Mouse (Mus musculus): Measurements from ENCODE around the gene Rwdd3. TPM values are rescaled to one million over a fixed set of nuclear protein-coding genes. Genes with fewer than 3 reads are reported as not detected.

Rwdd3 gene
- polyA plus RNA-seq, 1 experiment from 2014 or later = 5.1 TPM

DNA sequence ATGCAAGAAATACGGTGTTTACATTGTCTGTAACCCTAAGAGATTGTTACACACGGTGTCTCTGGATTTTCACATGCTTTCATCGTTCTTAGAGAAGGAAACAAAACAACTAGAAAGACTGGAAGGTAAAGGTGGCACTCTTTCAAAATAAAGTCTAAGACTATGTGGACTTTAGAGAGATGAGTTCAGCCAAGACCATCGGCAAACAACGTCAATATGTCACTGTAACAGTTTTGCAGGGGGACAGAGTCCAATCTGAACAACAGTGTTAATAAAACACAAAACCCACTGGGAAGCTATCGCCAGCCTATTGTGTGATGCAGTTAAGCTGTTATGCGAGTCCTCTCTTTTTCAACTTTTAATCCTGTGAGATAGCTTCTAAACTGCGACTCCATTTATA, 2.9 kb downstream of the Rwdd3 start:
- Histone ChIP-seq H3K36me3 (ENCODE audit: control insufficient read depth, insufficient read depth, low read length) (0 out of 2 replicates have a peak, but pooled peaks cover 2% of the 10 kb centered on the region), H3K4me2 (ENCODE audit: low read depth, low read length) (no peak overlapping the region), H3K27ac (ENCODE audit: low read length) (no peak overlapping the region), H3K27me3 (ENCODE audit: control insufficient read depth, insufficient read depth, low read depth, low read length) (no peaks in the 10 kb centered on the region), H3K4me1 (replicated peaks; ENCODE audit: control insufficient read depth, insufficient read depth, low read length) (no peaks in the 10 kb centered on the region), H3K9me3 (ENCODE audit: control insufficient read depth, low read length) (peaks cover 2% of the 10 kb centered on the region; the same call in 1 of the 2 replicates), H3K4me3 (ENCODE audit: low read length) (no peak overlapping the region), H3K9ac (ENCODE audit: low read length) (no peak overlapping the region)
- no peak for ATAC-seq (ENCODE audit: low read depth)
- WGBS = 77% methylated on average over 8 of the region's 8 CpGs

DNA sequence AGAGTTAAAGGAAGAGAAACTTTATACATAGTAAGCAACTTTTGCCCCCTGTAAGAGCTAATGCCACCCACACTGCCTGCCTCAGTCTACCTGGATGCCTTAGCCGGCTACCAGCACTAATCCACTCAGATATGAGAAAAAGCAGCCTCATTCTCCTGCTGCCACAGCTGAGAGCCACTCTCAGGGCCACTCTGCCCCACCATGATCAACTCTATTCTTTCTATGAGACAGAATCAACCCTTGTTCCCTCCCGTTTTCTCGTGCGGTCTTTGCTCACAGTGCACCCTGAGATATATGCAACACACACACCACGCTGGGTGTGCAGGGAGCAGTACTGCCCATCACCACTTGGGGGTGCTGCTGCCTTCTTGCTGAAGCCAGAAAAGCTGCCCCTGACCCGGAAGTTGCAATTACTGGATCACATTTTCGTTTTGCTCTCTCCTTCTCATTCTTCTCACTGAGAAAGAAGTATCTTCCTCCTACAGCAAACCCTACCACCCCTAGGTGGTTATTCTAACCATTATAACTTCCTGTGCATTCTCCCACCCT, 8.2 kb downstream of the Rwdd3 start:
- WGBS = 42% methylated on average over 7 of the region's 7 CpGs
- Histone ChIP-seq H3K36me3 (ENCODE audit: control insufficient read depth, insufficient read depth, low read length) (0 out of 2 replicates have a peak, but pooled peaks cover 2% of the 10 kb centered on the region), H3K4me1 (replicated peaks; ENCODE audit: control insufficient read depth, insufficient read depth, low read length) (no peaks in the 10 kb centered on the region; the same call in 1 of the 2 replicates), H3K9ac (ENCODE audit: low read length) (no peak overlapping the region), H3K27ac (ENCODE audit: low read length) (no peak overlapping the region), H3K9me3 (ENCODE audit: control insufficient read depth, low read length) (peaks cover 2% of the 10 kb centered on the region; the same call in 1 of the 2 replicates), H3K4me3 (ENCODE audit: low read length) (no peak overlapping the region), H3K4me2 (ENCODE audit: low read depth, low read length) (no peak overlapping the region), H3K27me3 (ENCODE audit: control insufficient read depth, insufficient read depth, low read depth, low read length) (no peaks in the 10 kb centered on the region)
- ATAC-seq (ENCODE audit: low read depth) = no peak

DNA sequence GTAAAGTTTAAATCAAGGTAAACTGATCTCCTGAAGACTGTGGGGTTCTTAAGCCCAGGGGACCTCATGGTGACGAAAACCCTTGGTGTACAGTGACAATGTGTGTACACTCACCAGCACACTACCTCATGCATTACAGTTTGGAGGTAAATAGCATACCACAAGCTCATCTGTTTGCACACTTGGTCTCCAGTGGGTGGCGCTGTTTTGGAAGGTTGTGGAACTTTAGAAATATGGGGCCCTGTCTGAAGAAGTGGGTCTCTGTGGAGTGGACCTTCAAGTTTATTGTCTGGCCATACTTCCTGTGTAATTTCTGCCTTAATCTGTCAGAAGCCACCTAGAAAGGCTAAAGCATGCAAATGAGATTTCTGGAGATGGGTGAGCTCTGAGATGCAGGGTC, 9.8 kb downstream of the Rwdd3 start:
- Histone ChIP-seq H3K4me2 (ENCODE audit: low read depth, low read length) (no peak overlapping the region), H3K27me3 (ENCODE audit: control insufficient read depth, insufficient read depth, low read depth, low read length) (no peaks in the 10 kb centered on the region), H3K9ac (ENCODE audit: low read length) (no peak overlapping the region), H3K4me1 (replicated peaks; ENCODE audit: control insufficient read depth, insufficient read depth, low read length) (no peaks in the 10 kb centered on the region; the same call in 1 of the 2 replicates), H3K4me3 (ENCODE audit: low read length) (no peak overlapping the region), H3K9me3 (ENCODE audit: control insufficient read depth, low read length) (peaks cover 1% of the 10 kb centered on the region; the same call in 1 of the 2 replicates), H3K36me3 (ENCODE audit: control insufficient read depth, insufficient read depth, low read length) (0 out of 2 replicates have a peak, but pooled peaks cover 1% of the 10 kb centered on the region), H3K27ac (ENCODE audit: low read length) (no peak overlapping the region)
- ATAC-seq (ENCODE audit: low read depth) = no peak
- WGBS = 46% methylated on average over 2 of the region's 2 CpGs

DNA sequence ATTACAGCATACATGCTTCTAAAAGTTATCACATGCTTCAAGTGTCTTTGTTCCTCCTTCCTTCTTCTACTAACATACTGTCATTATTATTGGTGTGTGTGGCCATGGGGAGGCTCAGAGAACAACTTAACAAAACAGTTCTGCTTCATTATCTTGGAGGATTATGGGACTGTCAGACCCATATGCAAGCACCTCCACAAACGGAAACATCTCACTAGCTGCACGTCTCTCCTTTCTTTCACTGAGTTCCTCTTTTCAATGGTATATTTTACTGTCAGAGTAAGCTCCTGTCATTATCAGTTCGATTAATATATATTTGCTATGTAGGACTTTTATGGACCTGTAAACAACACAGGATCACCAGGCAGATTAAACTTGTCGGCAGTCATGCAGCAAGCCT, 11.1 kb downstream of the Rwdd3 start:
- H3K9ac ChIP-seq (ENCODE audit: low read length) = no peak overlapping the region
- ATAC-seq (ENCODE audit: low read depth) = no peak
- no peak overlapping the region for H3K4me3 ChIP-seq (ENCODE audit: low read length)
- no peaks in the 10 kb centered on the region for H3K27me3 ChIP-seq (ENCODE audit: control insufficient read depth, insufficient read depth, low read depth, low read length)
- 30% methylated on average over 4 of the region's 4 CpGs for WGBS
- H3K27ac ChIP-seq (ENCODE audit: low read length) = no peak overlapping the region
- H3K4me1 ChIP-seq (replicated peaks; ENCODE audit: control insufficient read depth, insufficient read depth, low read length) = no peaks in the 10 kb centered on the region; the same call in 1 of the 2 replicates
- H3K4me2 ChIP-seq (ENCODE audit: low read depth, low read length) = no peak overlapping the region
- H3K9me3 ChIP-seq (ENCODE audit: control insufficient read depth, low read length) = no peaks in the 10 kb centered on the region
- H3K36me3 ChIP-seq (ENCODE audit: control insufficient read depth, insufficient read depth, low read length) = no peaks in the 10 kb centered on the region

DNA sequence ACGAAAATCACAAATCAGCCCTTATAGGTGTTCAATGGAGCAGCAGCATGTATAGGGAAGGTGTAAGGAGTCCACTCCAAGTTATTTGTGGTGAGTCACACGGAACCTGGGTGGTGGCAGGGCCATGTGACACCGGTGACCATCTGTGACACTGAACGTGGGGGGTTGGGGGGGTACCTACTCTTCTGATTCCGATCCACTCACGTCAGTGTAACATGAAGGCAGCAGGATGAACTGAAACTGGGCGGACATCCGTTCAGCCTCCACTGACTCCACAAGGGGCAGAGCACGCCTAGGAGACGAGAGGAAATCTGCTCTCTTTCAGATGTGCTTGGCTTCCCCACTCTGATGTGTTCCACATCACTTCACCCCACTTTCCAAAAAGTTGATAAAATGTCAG, 11.9 kb downstream of the Rwdd3 start:
- WGBS = 60% methylated on average over 10 of the region's 10 CpGs
- Histone ChIP-seq H3K27ac (ENCODE audit: low read length) (no peak overlapping the region), H3K27me3 (ENCODE audit: control insufficient read depth, insufficient read depth, low read depth, low read length) (no peaks in the 10 kb centered on the region), H3K4me2 (ENCODE audit: low read depth, low read length) (no peak overlapping the region), H3K4me1 (replicated peaks; ENCODE audit: control insufficient read depth, insufficient read depth, low read length) (no peaks in the 10 kb centered on the region; the same call in 1 of the 2 replicates), H3K9me3 (ENCODE audit: control insufficient read depth, low read length) (no peaks in the 10 kb centered on the region), H3K9ac (ENCODE audit: low read length) (no peak overlapping the region), H3K4me3 (ENCODE audit: low read length) (no peak overlapping the region), H3K36me3 (ENCODE audit: control insufficient read depth, insufficient read depth, low read length) (no peaks in the 10 kb centered on the region)
- ATAC-seq (ENCODE audit: low read depth) = no peak

DNA sequence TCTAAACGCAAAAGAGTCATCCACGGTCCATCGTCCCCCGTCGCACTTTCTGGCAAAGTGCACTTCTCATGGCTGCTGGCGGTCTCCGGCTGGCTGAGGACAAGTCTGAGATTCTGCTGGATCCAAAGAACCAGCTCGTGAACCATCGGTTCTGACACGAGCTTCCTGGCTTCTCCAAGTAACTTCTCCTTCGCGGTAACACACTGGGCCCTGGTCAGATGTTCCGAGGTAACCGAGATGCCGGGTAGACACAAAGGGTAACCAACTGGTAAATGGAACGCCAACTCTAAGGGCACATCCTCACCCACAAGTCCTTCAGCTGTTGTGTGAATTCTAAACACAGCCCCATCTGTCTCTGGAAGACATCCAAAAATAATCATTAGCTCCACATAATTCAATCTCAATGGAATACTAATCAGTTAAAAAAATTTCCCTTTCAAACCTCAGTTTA, 12.6 kb downstream of the Rwdd3 start:
- no peak overlapping the region for H3K4me2 ChIP-seq (ENCODE audit: low read depth, low read length)
- no peaks in the 10 kb centered on the region for H3K27me3 ChIP-seq (ENCODE audit: control insufficient read depth, insufficient read depth, low read depth, low read length)
- no peaks in the 10 kb centered on the region for H3K36me3 ChIP-seq (ENCODE audit: control insufficient read depth, insufficient read depth, low read length)
- 72% methylated on average over 16 of the region's 16 CpGs for WGBS
- H3K27ac ChIP-seq (ENCODE audit: low read length) = no peak overlapping the region
- no peak overlapping the region for H3K4me3 ChIP-seq (ENCODE audit: low read length)
- no peaks in the 10 kb centered on the region for H3K9me3 ChIP-seq (ENCODE audit: control insufficient read depth, low read length)
- H3K9ac ChIP-seq (ENCODE audit: low read length) = no peak overlapping the region
- no peaks in the 10 kb centered on the region; the same call in 1 of the 2 replicates for H3K4me1 ChIP-seq (replicated peaks; ENCODE audit: control insufficient read depth, insufficient read depth, low read length)
- ATAC-seq (ENCODE audit: low read depth) = no peak

DNA sequence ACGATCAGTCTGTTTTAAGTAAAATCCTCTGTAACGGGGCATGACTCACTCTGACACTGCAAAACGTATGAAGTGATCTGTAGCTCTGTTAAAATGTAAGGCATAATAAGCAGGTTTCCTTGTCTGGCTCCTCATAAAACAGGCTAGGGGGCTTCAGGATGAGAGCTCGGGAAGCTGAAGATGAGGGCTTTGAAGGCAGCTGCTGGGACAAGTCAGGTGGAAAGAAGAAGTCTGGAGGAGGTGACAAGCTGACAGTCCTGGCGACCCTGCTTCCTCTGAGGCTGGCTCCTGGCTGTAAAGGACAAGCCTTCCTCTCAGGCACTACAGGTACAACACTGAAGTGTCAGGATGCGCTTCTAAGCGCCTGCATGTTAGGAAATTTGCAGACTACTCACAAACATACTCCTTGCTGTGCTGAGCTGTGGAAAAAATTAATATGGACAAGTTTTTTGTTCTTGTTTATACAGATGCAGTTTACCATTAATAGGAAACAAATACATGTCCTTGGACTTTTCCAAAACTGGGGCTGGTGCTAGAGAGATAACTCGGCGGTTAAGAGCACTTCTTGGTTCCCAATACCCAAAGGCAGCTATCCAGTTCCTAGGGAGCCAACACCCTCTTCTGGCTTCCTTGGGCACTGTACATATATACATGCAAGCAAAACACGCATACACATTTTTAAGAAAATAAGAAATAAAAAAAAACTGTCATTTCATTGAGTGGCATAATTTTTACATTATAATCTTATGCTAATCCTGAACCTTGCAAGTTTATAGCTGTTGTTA, 13.8 kb downstream of the Rwdd3 start:
- H3K27me3 ChIP-seq (ENCODE audit: control insufficient read depth, insufficient read depth, low read depth, low read length) = no peaks in the 10 kb centered on the region
- H3K9ac ChIP-seq (ENCODE audit: low read length) = no peak overlapping the region
- H3K4me2 ChIP-seq (ENCODE audit: low read depth, low read length) = no peak overlapping the region
- no peak overlapping the region for H3K27ac ChIP-seq (ENCODE audit: low read length)
- WGBS = 77% methylated on average over 10 of the region's 10 CpGs
- no peaks in the 10 kb centered on the region for H3K9me3 ChIP-seq (ENCODE audit: control insufficient read depth, low read length)
- no peaks in the 10 kb centered on the region; the same call in 1 of the 2 replicates for H3K4me1 ChIP-seq (replicated peaks; ENCODE audit: control insufficient read depth, insufficient read depth, low read length)
- no peak overlapping the region for H3K4me3 ChIP-seq (ENCODE audit: low read length)
- no peaks in the 10 kb centered on the region for H3K36me3 ChIP-seq (ENCODE audit: control insufficient read depth, insufficient read depth, low read length)
- no peak for ATAC-seq (ENCODE audit: low read depth)

DNA sequence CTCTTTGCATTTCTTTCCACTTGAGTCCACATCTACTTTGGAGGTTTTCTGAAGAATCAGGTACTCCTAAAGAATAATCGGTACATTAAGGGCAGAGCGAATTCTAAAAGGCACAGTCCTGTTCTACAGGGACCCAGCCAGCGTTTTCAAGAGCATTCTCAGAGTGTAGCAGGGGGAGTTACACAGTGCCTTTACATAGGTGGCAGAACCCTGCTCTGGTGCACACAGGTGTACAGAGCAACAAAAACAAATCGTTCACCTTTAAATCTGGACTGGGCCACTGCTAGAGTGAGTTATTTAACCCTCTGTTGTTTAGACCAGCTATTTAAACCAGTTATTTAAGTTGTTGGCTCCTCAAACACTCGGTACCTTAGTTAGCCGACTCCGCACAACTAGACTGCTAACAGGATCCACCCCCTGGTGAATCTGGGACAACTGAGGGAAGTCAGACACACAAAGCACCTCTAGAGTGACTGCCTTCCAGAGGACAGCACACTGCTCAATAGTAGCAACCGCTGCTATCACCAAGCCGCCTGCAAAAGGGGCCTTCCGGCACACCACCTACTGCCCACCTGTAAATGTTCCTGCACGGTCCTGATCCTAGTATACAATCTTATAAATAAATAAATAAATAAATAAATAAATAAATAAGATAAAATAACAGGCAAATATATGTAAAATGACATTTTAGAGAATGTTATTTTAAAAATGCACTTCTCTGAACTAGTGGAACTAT, 14.9 kb downstream of the Rwdd3 start:
- H3K9ac ChIP-seq (ENCODE audit: low read length) = no peak overlapping the region
- no peaks in the 10 kb centered on the region for H3K27me3 ChIP-seq (ENCODE audit: control insufficient read depth, insufficient read depth, low read depth, low read length)
- H3K4me1 ChIP-seq (replicated peaks; ENCODE audit: control insufficient read depth, insufficient read depth, low read length) = no peaks in the 10 kb centered on the region; the same call in 1 of the 2 replicates
- no peaks in the 10 kb centered on the region for H3K9me3 ChIP-seq (ENCODE audit: control insufficient read depth, low read length)
- no peaks in the 10 kb centered on the region for H3K36me3 ChIP-seq (ENCODE audit: control insufficient read depth, insufficient read depth, low read length)
- no peak overlapping the region for H3K4me2 ChIP-seq (ENCODE audit: low read depth, low read length)
- 70% methylated on average over 11 of the region's 11 CpGs for WGBS
- no peak for ATAC-seq (ENCODE audit: low read depth)
- no peak overlapping the region for H3K27ac ChIP-seq (ENCODE audit: low read length)
- no peak overlapping the region for H3K4me3 ChIP-seq (ENCODE audit: low read length)

DNA sequence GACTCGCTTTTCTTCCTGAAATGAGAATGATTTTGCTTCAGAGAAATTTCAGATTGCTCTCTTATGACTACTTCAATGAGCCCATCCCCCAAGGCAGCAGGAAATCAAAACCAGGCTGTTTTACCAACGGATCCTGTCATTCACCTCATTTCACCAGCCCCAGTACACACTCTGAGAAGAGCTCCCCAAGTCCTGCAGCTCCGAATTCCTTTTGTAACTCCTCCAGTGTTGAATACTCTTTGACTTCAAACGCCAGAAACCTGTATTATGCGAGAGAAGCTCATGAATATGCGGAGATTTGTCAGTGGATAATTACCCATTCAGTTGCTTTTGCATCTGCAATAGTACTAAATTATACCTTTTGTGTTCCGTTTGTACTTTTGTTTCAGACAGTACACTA, 15.5 kb downstream of the Rwdd3 start:
- Histone ChIP-seq H3K4me2 (ENCODE audit: low read depth, low read length) (no peak overlapping the region), H3K27me3 (ENCODE audit: control insufficient read depth, insufficient read depth, low read depth, low read length) (no peaks in the 10 kb centered on the region), H3K27ac (ENCODE audit: low read length) (no peak overlapping the region), H3K9ac (ENCODE audit: low read length) (no peak overlapping the region), H3K4me3 (ENCODE audit: low read length) (no peak overlapping the region), H3K36me3 (ENCODE audit: control insufficient read depth, insufficient read depth, low read length) (no peaks in the 10 kb centered on the region), H3K9me3 (ENCODE audit: control insufficient read depth, low read length) (no peaks in the 10 kb centered on the region), H3K4me1 (replicated peaks; ENCODE audit: control insufficient read depth, insufficient read depth, low read length) (no peaks in the 10 kb centered on the region; the same call in 1 of the 2 replicates)
- WGBS = 46% methylated on average over 7 of the region's 7 CpGs
- ATAC-seq (ENCODE audit: low read depth) = no peak

All from lung, embryonic 16.5 days (tissue).